Mouse (Mus musculus) cerebellum, adult 9-11 months (tissue): ENCODE measurements around the gene Rdm1.
A peak's percentile ranks its signal among the peaks of the same experiment; 100 is the strongest.
"Not testable (repeated sequence)": the region's sequence is repeated elsewhere in the genome, so short reads cannot be mapped to it uniquely, and the experiment has no call there.

Experiments
- DNase-seq: peaks from one replicate; pipeline ENCODE4 v3.0.0; 2022

The Rdm1 gene

GRCm38 (mm10) chr11:101616948-101617767 is 9.8 kb upstream of the Rdm1 start:
- no peak for DNase-seq

DNA sequence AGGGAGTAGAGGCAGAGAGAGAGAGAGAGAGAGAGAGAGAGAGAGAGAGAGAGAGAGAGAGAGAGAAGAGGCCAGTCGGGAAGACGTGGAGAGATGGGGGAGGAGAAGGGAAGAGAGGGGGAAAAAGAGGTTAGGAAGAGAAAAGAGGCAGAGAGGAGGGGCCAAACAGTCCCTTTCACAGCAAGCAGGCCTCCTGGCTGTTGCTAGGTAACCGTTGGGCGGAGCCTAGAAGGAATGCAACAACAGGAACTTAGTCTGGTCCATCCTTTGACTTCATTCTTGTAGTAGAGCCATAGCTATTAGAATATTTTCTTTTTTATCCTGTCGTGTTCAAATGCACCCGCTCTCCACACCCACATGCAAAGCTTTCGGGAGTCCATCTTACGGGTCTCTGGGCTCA is 9.1 kb upstream of the Rdm1 start:
- DNase-seq: no peak

GRCm38 (mm10) chr11:101618596-101618995 is 8.4 kb upstream of the Rdm1 start:
- no peak for DNase-seq

GRCm38 (mm10) chr11:101620022-101620655 is 6.9 kb upstream of the Rdm1 start:
- not testable (repeated sequence) for DNase-seq

GRCm38 (mm10) chr11:101626649-101626994 is 373 bp upstream of the Rdm1 start:
- no peak for DNase-seq

DNA sequence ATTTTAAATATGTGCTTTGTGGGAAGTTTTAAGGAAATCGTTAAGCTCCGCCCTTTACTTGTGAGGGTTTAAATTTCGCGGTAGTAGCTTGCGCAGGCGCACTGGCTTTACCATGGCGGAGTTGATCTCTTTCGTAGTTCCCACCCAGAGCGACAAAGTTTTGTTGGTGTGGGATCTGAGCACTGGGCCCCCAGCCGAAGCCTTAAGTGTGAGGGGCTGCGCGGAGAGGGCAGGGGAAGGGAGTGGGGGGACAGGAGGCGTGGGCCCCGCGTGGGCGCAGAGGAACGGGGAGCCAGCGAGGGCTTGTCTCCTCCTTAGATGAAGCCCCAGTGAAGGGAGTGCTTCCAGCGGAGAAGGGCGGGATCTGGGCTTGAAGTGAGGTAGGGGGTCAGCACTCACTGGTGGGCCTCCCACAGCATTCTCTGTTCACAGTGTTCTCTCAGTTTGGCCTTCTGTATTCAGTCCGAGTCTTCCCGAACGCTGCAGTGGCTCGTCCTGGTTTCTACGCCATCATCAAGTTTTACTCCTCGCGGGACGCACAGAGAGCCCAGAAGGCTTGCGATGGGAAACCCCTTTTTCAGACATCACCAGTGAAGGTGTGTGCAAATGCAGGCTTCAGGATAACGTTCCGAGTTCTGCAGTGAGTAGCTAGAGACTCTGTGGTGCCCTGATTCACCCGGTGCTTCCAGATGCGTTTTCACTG is 1.0 kb downstream of the Rdm1 start:
- DNase-seq: peak; percentile 79

DNA sequence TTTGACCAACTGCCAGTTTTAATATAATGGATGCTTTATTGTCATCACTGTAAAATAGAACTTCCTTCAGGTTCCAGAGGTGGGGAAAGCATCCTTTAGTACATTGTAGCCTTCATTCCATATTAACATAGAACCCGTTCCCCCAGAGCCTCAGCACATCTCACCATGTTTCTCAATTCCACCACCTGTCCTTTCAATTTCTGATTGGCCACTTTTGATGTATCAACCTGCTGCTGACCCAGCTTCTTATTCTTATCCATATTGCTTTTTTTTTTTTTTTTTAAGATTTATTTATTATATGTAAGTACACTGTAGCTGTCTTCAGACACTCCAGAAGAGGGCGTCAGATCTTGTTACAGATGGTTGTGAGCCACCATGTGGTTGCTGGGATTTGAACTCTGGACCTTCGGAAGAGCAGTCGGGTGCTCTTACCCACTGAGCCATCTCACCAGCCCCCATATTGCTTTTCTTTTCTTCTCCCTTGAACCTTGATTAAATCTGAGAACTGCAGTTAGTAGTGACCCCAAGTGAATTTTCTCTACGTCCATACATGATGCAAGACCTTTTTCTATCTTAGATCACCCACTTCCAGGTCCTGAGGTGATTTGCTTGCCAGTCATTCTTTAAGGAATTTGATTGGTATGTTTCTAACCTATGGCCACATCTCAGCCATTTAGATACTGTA is 1.9 kb downstream of the Rdm1 start:
- DNase-seq: not testable (repeated sequence)

DNA sequence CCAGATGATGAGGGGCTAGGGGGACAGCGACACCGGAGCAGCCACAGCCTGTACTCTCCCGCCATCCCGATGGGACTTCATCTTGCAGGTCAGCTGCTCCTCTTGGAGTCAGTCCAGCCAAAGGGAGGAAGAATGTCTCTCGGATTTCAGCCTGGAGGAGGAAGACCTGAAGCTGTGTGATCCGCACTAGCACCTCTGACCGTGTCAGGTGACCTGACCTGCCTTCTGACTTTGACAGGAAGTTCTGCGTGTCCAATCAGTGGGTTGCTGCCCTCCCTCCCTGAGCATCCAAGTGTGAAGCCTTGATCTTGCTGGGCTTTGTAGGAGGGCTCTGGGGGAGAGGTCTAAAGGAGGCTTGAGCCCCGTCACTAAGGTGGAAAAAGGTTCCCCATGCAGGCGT is 8.7 kb downstream of the Rdm1 start:
- DNase-seq: no peak

DNA sequence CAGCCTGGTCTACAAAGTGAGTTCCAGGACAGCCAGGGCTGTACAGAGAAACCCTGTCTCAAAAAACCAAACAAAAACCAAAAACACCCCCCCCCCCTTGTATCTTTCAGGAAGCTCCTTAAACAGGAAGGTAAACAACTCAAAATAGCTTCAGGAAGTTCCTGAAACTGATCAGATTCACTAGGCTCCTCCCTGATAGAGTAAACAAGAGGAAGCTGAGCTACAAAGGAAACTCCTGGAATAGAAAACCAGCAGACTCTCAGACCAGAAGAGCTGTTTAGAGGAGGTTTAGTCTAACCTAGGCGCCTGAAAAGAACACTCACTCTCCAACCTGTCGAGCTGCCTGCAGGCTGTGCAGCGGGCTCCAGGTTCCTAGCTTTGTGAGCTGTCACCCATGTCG is 12.8 kb downstream of the Rdm1 start:
- no peak for DNase-seq

DNA sequence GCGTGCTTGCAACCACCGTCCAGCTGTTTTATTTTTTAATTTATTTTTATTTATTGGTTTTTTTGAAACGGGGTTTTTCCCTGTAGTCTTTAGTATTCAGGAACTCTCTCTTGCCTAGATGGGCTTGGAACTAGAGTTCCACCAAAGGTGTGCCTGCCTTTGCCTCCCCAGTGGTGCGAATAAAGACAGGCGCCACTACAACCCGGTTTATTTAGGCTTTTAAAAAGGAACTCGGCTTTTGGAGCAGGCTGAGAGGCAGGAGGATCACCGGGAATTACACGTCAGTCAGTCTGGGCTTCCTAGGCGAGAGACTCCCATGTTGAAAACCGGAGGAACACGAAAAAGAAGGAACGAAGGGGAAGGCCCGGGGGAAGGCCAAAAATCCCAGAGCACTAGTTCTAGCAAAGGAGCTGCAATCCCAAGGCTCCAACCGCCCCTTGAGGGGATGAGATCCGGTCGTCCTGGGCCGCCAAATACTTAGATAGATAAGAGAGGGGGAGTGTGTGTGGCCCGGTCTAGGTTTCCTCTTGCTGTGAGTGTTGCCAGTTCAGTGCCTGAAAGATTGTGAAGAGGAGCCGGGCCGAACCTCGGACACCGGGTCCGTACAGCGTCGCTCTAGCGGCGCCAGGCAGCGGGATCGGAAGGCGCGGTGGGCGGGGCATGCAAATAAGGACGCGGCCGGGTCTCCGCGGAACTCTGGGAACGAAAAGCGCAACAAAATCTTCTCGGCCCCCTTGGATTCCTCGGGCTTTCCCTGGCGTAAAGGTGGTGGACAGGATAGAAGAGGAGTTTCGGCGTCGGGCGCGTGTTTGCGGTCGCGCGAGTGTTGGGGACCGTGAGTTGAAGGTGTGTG is 14.1 kb downstream of the Rdm1 start:
- DNase-seq: peak; percentile 88

GRCm38 (mm10) chr11:101641710-101642642 is 15.0 kb downstream of the Rdm1 start:
- DNase-seq: peak; percentile 58

DNA sequence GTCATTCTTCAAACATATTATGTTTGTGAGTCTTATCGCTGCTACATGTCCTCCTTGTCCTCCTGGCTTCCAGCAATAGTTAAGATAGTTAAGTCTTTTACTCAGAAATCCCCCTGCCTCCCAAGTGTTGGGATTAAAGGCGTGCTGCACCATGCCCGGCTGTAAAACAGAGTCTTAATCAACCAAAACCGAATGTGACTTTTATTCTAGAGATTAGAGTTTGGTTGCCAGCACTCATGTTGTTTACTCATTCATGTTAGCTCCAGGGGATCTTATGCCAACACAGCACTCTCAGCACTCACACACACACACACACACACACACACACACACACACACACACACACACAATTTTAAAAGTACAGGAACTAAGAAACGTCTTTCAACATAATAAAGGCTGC is 15.9 kb downstream of the Rdm1 start:
- no peak for DNase-seq

- DNase-seq: no peak
Measured at GRCm38 (mm10) chr11:101644591-101644990, 17.6 kb downstream of the Rdm1 start.

- DNase-seq: not testable (repeated sequence)
Measured at GRCm38 (mm10) chr11:101645043-101645410, 18.0 kb downstream of the Rdm1 start.

DNA sequence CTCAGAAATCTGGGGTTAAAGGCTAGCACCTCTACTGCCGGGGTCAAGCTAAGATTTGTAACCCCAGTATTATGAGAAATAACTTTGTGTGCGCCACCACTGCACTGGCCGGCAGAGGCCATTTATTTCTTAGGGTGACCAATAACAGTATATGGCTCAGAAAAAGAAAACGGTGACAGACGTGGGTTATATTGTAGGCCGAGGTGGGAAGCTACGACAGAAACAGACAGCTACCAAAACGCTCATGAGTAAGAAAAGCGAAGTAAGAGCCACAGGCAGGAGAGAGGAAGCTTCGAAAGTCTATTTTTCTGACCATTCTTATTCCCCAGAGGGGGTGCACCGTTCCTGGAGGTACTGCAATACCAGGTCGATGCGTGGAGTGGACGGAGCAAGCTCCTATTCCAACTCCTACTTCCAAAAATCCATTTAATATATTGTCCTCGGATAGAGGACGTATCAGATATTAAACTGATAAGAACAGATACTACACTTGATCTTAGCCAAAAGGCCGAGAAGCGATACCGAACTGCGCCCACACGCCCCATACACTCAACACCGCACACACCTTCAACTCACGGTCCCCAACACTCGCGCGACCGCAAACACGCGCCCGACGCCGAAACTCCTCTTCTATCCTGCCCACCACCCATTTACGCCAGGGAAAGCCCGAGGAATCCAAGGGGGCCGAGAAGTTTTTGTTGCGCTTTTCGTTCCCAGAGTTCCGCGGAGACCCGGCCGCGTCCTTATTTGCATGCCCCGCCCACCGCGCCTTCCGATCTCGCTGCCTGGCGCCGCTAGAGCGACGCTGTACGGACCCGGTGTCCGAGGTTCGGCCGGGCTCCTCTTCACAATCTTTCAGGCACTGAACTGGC is 18.7 kb downstream of the Rdm1 start:
- peak; percentile 81 for DNase-seq

DNA sequence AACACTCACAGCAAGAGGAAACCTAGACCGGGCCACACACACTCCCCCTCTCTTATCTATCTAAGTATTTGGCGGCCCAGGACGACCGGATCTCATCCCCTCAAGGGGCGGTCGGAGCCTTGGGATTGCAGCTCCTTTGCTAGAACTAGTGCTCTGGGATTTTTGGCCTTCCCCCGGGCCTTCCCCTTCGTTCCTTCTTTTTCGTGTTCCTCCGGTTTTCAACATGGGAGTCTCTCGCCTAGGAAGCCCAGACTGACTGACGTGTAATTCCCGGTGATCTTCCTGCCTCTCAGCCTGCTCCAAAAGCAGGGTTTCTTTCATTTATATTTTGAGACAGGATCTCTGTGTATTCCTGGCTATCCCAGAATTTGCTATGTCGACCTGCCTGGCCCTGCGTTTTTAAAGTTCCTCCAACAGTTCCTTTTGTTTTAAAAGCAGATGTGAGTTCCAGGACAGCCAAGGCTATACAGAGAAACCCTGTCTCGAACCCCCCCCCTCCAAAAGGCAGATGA is 19.3 kb downstream of the Rdm1 start:
- not testable (repeated sequence) for DNase-seq

GRCm38 (mm10) chr11:101647093-101647492 is 20.1 kb downstream of the Rdm1 start:
- not testable (repeated sequence) for DNase-seq

GRCm38 (mm10) chr11:101656356-101656755 is 29.4 kb downstream of the Rdm1 start:
- no peak for DNase-seq

DNA sequence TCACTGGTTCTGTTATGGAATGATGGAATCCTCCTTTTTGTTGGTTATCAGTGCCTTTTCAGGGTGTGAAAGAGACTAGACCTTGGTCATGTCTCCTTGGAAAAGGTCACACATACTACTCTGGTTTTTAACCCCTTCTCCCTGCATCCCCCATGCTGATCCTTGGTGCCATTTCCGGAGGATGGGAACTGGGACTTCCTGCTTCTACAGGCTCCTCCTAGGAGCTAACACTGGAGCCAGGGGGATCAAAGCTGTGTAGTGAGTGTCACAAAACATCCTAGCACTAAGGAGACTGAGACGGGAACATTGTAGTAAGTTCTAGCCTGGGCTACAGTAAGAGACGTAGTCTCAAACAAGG is 30.5 kb downstream of the Rdm1 start:
- no peak for DNase-seq
